Mouse (Mus musculus) kidney, embryonic 16.5 days (tissue): ENCODE data around the gene Ulk4. TPM values are rescaled to one million over a fixed set of nuclear protein-coding genes. Genes with fewer than 3 reads are reported as not detected.
"Not testable (repeated sequence)": the region's sequence is repeated elsewhere in the genome, so short reads cannot be mapped to it uniquely, and the experiment has no call there.

ENCODE experiments used
- ATAC-seq: fragments of 200-750 bp; cut with Nextera tagmentation; 2 replicates; pipeline ENCODE4 v1.8.0; 2017; ENCODE audit warnings: moderate TSS enrichment; ENCODE audit not compliant: low FRiP score, low TSS enrichment
- H3K27ac ChIP-seq: fragments of 300-500 bp; sonication (generic); 2 replicates; pipeline ENCODE4 v1.5.1; 2014; ENCODE audit warnings: low read length
- H3K27me3 ChIP-seq: fragments of 300-500 bp; sonication (generic); 2 replicates; pipeline ENCODE4 v1.6.1; 2014; ENCODE audit warnings: low read length, control low read depth, mixed read lengths; ENCODE audit not compliant: insufficient read depth
- H3K36me3 ChIP-seq: fragments of 300-500 bp; sonication (generic); 2 replicates; pipeline ENCODE4 v1.6.1; 2014; ENCODE audit warnings: low read length, control low read depth, mixed read lengths; ENCODE audit not compliant: insufficient read depth
- H3K4me1 ChIP-seq: fragments of 300-500 bp; sonication (generic); 2 replicates; pipeline ENCODE4 v1.6.1; 2014; ENCODE audit warnings: low read length, control low read depth, mixed read lengths; ENCODE audit not compliant: insufficient read depth
- H3K4me2 ChIP-seq: fragments of 300-500 bp; sonication (generic); replicated peaks from 2 replicates; pipeline ENCODE4 v1.6.1; 2014; ENCODE audit warnings: low read depth, low read length
- H3K4me3 ChIP-seq: fragments of 300-500 bp; sonication (generic); 2 replicates; pipeline ENCODE4 v1.5.1; 2014; ENCODE audit warnings: mild to moderate bottlenecking, low read length
- H3K9ac ChIP-seq: fragments of 300-500 bp; sonication (generic); replicated peaks from 2 replicates; pipeline ENCODE4 v1.6.1; 2014; ENCODE audit warnings: low read length
- H3K9me3 ChIP-seq: fragments of 300-500 bp; sonication (generic); 2 replicates; pipeline ENCODE4 v1.6.1; 2016; ENCODE audit warnings: low read length, control low read depth
- WGBS: fragments of 180-500 bp; shearing (Covaris S2); extraction: QIAGEN DNeasy Blood & Tissue Kit; methylation state at CpG from one replicate; pipeline ENCODE4 v1.1.7; 2014; 5-methylcytosine and 5-hydroxymethylcytosine counted together
- polyA plus RNA-seq: library from polyadenylated mRNA; unstranded; fragments of >200 nt; fragmentation: Nextera tagmentation; extraction: Ambion mirVana; gene quantifications from 2 replicates; pipeline ENCODE4 v1.2.1, GENCODE M21; 2015

Ulk4 gene
- polyA plus RNA-seq, 1 experiment from 2014 or later: 148 TPM

GRCm38 (mm10) chr9:121241806-121242205, 35.2 kb downstream of the Ulk4 start:
- WGBS: 24% methylated on average over 5 of the region's 5 CpGs
- Histone ChIP-seq H3K4me1 (no peaks in the 10 kb centered on the region), H3K27ac (no peak overlapping the region), H3K27me3 (no peaks in the 10 kb centered on the region), H3K36me3 (no peaks in the 10 kb centered on the region), H3K9me3 (no peaks in the 10 kb centered on the region), H3K4me3 (no peak overlapping the region), H3K4me2 (no peak overlapping the region), H3K9ac (no peak overlapping the region)
- 0 out of 2 replicates have a peak, but pooled peaks have one; percentile 49 for ATAC-seq

GRCm38 (mm10) chr9:121241366-121241765, 35.6 kb downstream of the Ulk4 start:
- 79% methylated on average over 8 of the region's 8 CpGs for WGBS
- Histone ChIP-seq H3K4me2 (no peak overlapping the region), H3K4me1 (no peaks in the 10 kb centered on the region), H3K36me3 (no peaks in the 10 kb centered on the region), H3K4me3 (no peak overlapping the region), H3K27ac (no peak overlapping the region), H3K9me3 (no peaks in the 10 kb centered on the region), H3K27me3 (no peaks in the 10 kb centered on the region), H3K9ac (no peak overlapping the region)
- 0 out of 2 replicates have a peak, but pooled peaks have one; percentile 39 for ATAC-seq

DNA sequence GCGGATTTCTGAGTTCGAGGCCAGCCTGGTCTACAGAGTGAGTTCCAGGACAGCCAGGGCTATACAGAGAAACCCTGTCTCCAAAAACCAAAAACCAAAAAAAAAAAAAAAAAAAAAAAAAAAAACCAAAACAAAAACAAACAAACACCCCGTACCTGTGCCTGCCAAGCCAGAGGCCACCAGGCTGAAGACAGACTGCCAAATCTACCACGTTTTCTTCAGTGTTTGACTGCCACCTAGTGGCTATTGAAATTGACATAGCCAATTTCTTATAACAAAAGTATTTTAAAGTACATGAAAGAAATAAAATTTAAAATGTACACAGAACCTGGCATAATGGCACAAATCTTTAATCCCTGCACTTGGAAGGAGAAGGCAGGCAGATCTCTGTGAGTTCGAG, 36.8 kb downstream of the Ulk4 start:
- 31% methylated on average over 4 of the region's 5 CpGs for WGBS
- not testable (repeated sequence) for H3K4me3 ChIP-seq, H3K9me3 ChIP-seq, H3K36me3 ChIP-seq, H3K27me3 ChIP-seq, H3K9ac ChIP-seq, H3K27ac ChIP-seq, H3K4me1 ChIP-seq, ATAC-seq, H3K4me2 ChIP-seq

DNA sequence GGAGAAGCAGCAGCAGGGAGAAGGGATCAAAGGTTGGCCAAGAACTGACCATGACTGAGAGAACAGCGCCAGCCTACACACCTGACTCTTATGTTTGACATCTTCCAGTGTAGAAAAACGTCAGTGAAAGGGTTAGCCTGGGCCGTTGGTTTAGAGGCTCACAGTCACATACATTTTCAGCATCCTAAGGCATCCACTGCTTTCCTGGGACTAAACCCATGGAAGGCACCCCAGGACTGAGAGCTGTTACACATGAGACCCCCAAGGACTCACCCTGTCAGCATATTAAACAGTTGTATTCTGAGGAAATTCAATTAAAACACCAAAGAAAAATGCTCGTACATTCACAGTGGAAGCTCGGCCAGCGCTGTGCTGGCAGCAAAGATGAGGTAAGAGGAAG, 37.4 kb downstream of the Ulk4 start:
- 80% methylated on average over 6 of the region's 6 CpGs for WGBS
- Histone ChIP-seq H3K9me3 (no peaks in the 10 kb centered on the region), H3K4me2 (no peak overlapping the region), H3K4me1 (no peaks in the 10 kb centered on the region), H3K36me3 (no peaks in the 10 kb centered on the region), H3K9ac (no peak overlapping the region), H3K4me3 (no peak overlapping the region), H3K27me3 (no peaks in the 10 kb centered on the region), H3K27ac (no peak overlapping the region)
- no peak for ATAC-seq

DNA sequence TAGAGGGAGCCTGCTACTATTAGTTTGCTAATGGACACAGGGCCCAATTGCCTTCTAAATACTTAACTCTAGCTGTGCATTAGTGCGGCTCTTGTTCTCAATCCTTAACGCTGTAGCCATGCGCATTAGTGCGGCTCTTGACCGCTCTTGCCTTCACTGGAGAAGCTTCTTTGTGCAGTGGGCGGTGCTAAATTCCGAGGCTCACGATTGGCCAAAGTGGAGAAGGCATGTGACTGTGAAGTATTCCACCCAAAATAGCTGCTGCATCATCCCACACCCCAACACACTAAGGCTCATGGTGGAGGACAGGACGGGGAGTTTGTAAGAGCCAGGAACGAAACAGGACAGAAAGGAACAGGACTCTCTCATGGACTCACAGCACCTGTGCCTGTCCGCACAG, 58.4 kb downstream of the Ulk4 start:
- WGBS: 89% methylated on average over 11 of the region's 11 CpGs
- Histone ChIP-seq H3K27me3 (no peaks in the 10 kb centered on the region), H3K9ac (no peak overlapping the region), H3K36me3 (no peaks in the 10 kb centered on the region), H3K9me3 (no peaks in the 10 kb centered on the region), H3K4me2 (no peak overlapping the region), H3K4me1 (no peaks in the 10 kb centered on the region), H3K27ac (no peak overlapping the region), H3K4me3 (no peak overlapping the region)
- ATAC-seq: no peak

DNA sequence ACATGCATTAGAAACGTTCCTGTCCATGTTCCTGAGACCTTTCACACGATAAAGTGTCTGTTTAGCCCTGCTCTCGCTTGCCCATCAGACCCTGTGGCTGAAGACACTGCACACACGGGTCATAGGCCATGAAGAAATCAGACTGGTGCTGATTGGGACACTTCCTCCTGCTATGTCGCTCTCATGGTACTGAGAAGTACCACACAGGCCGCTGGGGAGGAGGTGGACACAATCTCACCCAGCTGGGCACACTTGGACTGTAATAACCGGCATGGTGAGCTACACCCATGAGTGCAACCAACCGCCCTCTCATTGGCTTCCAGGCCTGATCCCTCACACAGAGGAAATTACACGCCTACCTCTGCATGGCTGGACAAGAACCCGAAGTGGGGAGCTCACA, 58.8 kb downstream of the Ulk4 start:
- ATAC-seq: no peak
- H3K27me3 ChIP-seq: no peaks in the 10 kb centered on the region
- no peak overlapping the region for H3K4me2 ChIP-seq
- H3K36me3 ChIP-seq: no peaks in the 10 kb centered on the region
- no peaks in the 10 kb centered on the region for H3K4me1 ChIP-seq
- H3K27ac ChIP-seq: no peak overlapping the region
- 83% methylated on average over 10 of the region's 10 CpGs for WGBS
- no peak overlapping the region for H3K9ac ChIP-seq
- H3K9me3 ChIP-seq: no peaks in the 10 kb centered on the region
- H3K4me3 ChIP-seq: no peak overlapping the region

GRCm38 (mm10) chr9:121217742-121218141, 59.3 kb downstream of the Ulk4 start:
- Histone ChIP-seq H3K9me3 (no peaks in the 10 kb centered on the region), H3K9ac (no peak overlapping the region), H3K4me3 (no peak overlapping the region), H3K27ac (no peak overlapping the region), H3K36me3 (no peaks in the 10 kb centered on the region), H3K4me2 (no peak overlapping the region), H3K4me1 (no peaks in the 10 kb centered on the region), H3K27me3 (no peaks in the 10 kb centered on the region)
- ATAC-seq: no peak
- 83% methylated on average over 10 of the region's 10 CpGs for WGBS

DNA sequence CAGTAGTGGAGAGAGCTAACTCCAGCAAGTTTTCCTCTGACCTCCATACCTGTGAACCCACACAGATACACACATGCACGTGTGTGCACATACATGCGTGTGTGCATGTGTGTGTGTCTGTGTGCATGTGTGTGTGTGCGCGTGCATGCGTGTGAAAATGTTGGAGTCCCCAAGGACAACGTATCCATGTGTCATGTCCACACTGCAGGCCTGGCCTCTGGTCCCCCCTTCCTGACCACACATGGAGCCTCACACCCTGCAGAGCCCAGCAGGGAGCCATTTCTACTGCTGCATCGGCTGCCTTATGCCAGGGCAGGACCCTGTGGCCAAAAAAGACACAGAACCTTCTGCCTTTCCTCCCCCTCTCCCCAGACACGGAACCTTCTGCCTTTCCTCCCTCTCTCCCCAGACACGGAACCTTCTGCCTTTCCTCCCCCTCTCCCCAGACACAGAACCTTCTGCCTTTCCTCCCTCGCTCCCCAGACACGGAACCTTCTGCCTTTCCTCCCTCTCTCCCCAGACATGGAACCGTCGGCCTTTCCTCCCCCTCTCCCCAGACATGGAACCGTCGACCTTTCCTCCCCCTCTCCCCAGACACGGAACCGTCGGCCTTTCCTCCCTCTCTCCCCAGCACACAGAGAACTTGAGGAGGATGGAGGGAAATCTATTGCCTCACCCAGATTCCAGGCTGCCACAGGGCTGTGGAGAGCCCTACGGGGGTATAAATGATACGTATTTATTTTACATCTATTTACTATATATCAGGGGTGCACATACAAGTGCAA, 60.3 kb downstream of the Ulk4 start:
- ATAC-seq: no peak
- no peak overlapping the region for H3K4me3 ChIP-seq
- H3K36me3 ChIP-seq: no peaks in the 10 kb centered on the region
- no peak overlapping the region for H3K4me2 ChIP-seq
- H3K9me3 ChIP-seq: no peaks in the 10 kb centered on the region
- no peaks in the 10 kb centered on the region for H3K4me1 ChIP-seq
- H3K9ac ChIP-seq: no peak overlapping the region
- 62% methylated on average over 19 of the region's 20 CpGs for WGBS
- H3K27ac ChIP-seq: no peak overlapping the region
- H3K27me3 ChIP-seq: no peaks in the 10 kb centered on the region

DNA sequence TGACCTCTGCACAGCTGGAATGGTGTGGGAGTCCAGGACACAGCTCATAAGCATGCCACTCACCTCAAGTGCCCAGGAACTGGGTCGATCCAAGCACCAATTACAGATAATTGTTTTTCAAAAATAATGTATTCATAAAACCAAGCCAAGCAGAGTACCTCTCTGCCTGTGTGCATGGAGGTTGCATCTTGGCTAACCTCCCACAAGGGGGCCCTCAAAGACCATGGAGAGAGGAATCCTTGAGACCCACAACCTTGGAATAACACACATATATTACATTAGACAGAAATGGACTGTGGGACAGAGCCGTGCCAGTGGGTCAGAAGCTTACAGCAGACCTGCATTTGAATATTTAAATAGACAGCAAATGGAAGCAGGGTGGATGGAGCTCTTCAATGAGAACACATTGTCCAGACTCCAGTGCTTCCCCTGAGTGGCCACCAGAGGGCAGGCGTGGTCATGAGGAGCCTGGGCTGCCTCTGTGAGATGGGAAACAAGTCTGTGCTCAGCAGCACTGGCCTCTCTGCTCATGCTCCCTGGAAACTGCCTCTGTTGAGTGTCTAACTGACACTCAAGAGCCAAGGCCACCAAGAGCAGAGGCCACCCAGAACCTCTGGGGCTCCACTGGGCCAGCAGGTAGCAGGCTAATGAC, 61.5 kb downstream of the Ulk4 start:
- WGBS: 17% methylated on average over 3 of the region's 3 CpGs
- Histone ChIP-seq H3K27ac (no peak overlapping the region), H3K9ac (no peak overlapping the region), H3K4me1 (no peaks in the 10 kb centered on the region), H3K4me2 (no peak overlapping the region), H3K4me3 (no peak overlapping the region), H3K27me3 (no peaks in the 10 kb centered on the region), H3K9me3 (0 out of 2 replicates have a peak, but pooled peaks cover 4% of the 10 kb centered on the region), H3K36me3 (no peaks in the 10 kb centered on the region)
- ATAC-seq: peak; percentile 46; the same call in 1 of the 2 replicates

- no peak overlapping the region for H3K4me3 ChIP-seq
- WGBS: 71% methylated on average over 3 of the region's 3 CpGs
- no peak overlapping the region for H3K9ac ChIP-seq
- no peak for ATAC-seq
- no peaks in the 10 kb centered on the region for H3K4me1 ChIP-seq
- no peaks in the 10 kb centered on the region for H3K27me3 ChIP-seq
- H3K27ac ChIP-seq: no peak overlapping the region
- no peaks in the 10 kb centered on the region for H3K36me3 ChIP-seq
- H3K4me2 ChIP-seq: no peak overlapping the region
- H3K9me3 ChIP-seq: peaks cover 6% of the 10 kb centered on the region; the same call in 1 of the 2 replicates
Observed at GRCm38 (mm10) chr9:121212322-121212721, 64.7 kb downstream of the Ulk4 start.
